Mouse (Mus musculus): Measurements from ENCODE around the gene Tlk1.

Gene Tlk1

DNA sequence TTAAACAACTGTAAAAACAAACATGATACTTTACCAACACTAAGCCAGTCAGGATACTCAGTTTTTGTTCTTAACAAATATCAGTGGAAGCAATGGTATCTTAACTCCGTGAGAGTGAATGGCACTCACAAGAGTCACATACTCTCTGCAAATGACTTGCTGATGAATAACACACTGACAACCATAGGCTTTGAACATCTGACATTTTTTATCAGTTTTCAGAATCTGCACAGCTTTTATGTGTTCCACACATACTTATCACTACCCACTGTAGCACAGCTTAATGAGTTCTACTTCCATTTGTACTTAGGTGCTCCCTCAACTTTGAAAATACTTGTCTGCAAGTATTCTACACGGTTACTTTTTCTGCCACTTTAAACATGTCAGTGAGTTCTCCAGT is 35.3 kb downstream of the Tlk1 start:
- DNase-seq (ENCODE audit: low spot score in 2 of 2), result no peak

- no peak for DNase-seq (ENCODE audit: low spot score in 2 of 2)
Observed at GRCm38 (mm10) chr2:70789331-70789730, 36.2 kb downstream of the Tlk1 start.

- DNase-seq (ENCODE audit: low spot score in 2 of 2), result no peak
Observed at GRCm38 (mm10) chr2:70784447-70784846, 41.1 kb downstream of the Tlk1 start.

- DNase-seq (ENCODE audit: low spot score in 2 of 2), result no peak
Observed at GRCm38 (mm10) chr2:70783504-70783903, 42.0 kb downstream of the Tlk1 start.

DNA sequence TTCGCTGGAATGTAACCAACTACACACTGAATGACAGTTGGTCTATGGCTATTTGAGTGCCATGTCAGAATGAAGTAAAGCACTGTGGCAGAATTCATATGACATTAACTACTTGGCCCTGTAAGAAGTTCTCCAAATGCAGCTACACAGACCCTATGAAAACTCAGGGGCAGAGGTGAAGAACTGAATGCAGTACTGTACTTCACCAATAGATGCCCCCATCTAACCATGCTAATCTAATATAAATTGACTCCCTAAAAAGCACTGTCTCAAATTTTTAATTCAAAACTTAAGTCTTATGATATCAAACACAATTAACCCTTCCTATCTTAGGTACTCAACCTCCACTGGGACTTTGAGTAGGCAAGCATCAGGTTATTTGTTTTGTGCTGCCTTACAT is 45.9 kb downstream of the Tlk1 start:
- DNase-seq (ENCODE audit: low spot score in 2 of 2), result no peak

DNA sequence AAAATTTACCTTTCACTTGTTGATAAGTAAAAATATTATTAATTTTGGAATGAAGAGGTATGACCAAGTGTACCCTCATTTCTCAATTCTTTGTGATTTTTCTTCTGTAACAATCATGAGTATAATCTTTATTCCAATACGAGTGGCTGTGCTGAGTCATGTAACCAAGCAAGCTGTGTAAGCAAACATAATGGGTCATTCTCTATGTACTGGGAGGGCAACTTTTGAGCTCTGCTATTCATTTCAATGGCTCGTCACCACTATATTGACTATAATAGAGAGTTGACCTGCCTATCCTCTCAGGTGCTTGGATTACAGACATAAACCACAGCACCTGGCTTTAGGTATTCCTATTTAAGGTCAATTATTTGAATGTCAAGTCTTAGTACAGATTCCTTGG is 48.8 kb downstream of the Tlk1 start:
- DNase-seq (ENCODE audit: low spot score in 2 of 2), result no peak

- no peak for DNase-seq (ENCODE audit: low spot score in 2 of 2)
Observed at GRCm38 (mm10) chr2:70764734-70765133, 60.8 kb downstream of the Tlk1 start.

GRCm38 (mm10) chr2:70762741-70763140 is 62.8 kb downstream of the Tlk1 start:
- no peak for DNase-seq (ENCODE audit: low spot score in 2 of 2)

DNA sequence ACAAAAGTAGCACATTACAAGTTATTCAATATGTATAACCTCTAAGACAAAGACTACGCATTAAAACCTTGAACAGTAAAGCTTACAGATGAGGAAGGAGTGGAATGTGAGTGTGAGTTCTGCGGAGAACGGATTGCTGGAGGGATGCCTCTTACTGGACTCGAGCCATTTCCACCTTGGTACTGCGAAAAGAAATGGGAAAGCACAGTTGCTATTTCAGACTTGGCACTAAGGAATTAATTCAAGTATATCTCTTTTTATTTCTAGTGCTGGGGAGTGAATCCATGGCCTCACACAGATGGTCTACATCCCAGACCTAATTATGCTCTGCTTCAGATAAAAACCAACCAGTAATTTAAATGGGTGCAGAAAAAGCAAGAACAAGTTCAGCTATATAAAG is 73.4 kb downstream of the Tlk1 start:
- no peak for DNase-seq (ENCODE audit: low spot score in 2 of 2)

DNA sequence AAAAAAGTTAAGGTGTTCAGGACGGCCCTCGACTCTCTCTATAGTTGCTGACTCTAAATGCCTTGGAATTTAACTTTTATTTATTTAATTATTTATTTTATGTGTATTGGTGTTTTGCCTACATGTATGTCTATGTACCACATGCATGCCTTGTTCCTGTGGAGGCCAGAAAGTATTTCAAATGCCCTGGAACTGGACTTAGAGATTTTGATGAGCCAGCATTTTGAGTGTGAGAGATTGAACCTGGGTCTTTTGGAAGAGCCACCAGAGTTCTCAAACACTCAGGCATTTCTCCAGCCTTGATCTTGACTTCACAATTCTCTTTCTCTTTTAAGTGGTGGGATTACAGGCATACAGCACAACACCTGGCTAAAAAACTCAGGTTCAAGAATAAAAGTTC is 73.9 kb downstream of the Tlk1 start:
- DNase-seq (ENCODE audit: low spot score in 2 of 2), result no peak

- DNase-seq (ENCODE audit: low spot score in 2 of 2), result no peak
Observed at GRCm38 (mm10) chr2:70742588-70742987, 82.9 kb downstream of the Tlk1 start.

- DNase-seq (ENCODE audit: low spot score in 2 of 2), result no peak
Observed at GRCm38 (mm10) chr2:70741901-70742300, 83.6 kb downstream of the Tlk1 start.

DNA sequence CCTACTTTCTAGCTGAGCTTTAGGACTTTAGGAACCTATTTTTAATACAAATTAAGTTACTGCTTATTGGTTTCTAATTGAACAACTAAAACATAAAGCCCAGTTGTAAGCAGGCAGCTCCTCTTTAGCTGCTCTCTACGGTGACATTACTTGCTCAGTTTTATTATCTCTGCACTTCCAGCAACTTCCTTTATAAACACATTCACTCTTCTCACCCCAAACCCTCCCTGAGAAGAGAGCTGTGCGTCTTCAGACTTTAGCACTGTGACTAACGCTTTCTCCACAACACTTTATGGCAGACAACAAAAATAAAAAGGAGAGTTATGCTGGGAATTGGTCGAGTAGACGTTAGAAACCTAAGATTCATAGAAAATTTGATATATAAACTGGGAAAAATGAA is 89.5 kb downstream of the Tlk1 start:
- DNase-seq (ENCODE audit: low spot score in 2 of 2), result no peak

DNA sequence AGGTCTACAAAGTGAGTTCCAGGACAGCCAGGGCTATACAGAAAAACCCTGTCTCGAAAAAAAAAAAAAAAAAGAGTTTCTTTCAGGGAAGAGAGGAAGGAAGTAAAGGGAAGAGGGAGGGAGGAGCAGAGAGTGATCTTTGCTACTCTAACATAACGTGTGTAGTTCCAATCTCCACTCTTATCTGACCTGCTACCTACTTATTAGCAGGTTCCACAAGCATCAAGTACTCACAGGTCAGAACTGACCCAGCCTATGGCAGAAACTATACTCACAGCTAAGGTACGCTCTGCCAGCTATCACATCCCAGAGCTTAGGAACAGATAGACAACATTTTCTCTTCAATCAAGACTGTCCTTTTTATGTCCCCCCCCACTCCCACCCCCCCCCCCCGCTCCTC is 90.0 kb downstream of the Tlk1 start:
- DNase-seq (ENCODE audit: low spot score in 2 of 2), result no peak

- no peak for DNase-seq (ENCODE audit: low spot score in 2 of 2)
Observed at GRCm38 (mm10) chr2:70727089-70727488, 98.4 kb downstream of the Tlk1 start.

GRCm38 (mm10) chr2:70723610-70724243 is 101.8 kb downstream of the Tlk1 start:
- DNase-seq (ENCODE audit: low spot score in 2 of 2), result no peak

DNA sequence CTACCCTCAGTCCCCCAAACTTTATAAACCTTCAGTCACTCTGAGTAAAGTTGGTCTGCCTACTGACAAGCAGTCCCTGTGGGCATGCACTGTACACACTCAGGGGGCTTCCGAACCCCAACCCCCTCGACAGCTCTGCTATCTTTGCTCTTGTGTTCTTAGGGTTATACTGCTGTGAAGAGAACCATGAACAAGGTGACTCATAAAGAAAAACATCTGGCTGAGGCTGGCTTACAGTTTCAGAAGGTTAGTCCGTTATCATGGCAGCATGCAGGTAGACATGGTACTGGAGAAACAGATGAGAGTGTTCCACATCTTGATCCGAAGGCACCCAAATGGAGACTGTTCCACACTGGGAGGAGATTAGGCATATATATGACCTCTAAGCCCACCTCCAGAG is 114.7 kb downstream of the Tlk1 start:
- DNase-seq (ENCODE audit: low spot score in 2 of 2), result no peak

DNA sequence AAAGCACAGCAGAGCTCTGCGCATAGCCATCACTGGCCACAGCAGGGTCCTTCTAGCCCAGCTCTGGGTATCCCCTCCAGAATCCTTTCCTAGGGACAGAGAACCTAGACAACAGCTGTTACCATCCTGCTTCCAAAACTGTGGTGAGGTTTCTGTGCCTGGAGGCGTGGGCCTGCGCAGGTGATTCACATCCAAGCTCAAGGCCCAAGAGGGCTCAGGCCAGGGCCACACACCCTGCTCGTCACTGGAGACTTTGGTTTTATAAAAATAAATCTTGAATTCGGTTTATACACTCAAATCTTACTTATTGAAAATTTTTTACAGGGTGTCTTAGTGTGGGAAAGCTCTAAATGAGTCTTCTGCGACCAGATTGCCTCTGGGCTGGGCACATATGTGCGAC is 115.3 kb downstream of the Tlk1 start:
- no peak for DNase-seq (ENCODE audit: low spot score in 2 of 2)

DNA sequence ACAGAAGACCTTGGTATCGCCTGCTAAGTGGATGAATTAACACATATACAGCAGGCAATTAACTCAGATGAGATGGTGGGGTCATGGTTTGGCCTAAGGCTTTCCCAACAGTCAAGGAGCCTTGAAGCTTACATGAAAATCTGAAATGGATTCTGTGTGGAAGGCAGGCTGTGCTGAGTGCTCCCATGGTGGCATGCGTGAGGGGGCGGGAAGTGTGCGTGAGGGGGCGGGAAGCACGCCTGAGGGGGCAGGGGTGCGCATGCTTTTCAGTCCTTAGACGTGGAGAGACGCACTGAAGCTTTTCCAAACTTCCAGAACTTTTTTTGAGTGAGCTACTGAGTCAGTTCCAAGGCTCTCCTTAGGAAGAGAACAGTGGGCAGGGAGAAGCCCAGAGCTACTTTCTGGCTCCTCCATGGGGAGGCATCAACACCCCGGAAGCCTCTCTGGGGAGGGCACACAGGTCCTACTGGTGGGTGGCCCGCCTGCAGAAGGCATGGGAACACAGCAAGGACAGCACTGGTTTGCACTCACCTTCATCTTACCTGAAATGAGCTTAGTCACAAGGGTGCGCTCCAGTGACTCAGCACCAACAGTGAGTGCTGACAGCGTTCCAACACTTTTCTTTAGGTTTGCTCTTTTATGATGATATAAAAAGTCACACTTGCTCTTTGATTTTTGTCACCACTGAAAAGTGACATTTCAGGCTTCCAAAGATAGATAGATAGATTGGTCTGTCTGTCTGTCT is 116.4 kb downstream of the Tlk1 start:
- no peak for DNase-seq (ENCODE audit: low spot score in 2 of 2)

- no peak for DNase-seq (ENCODE audit: low spot score in 2 of 2)
Observed at GRCm38 (mm10) chr2:70702403-70702802, 123.1 kb downstream of the Tlk1 start.

DNA sequence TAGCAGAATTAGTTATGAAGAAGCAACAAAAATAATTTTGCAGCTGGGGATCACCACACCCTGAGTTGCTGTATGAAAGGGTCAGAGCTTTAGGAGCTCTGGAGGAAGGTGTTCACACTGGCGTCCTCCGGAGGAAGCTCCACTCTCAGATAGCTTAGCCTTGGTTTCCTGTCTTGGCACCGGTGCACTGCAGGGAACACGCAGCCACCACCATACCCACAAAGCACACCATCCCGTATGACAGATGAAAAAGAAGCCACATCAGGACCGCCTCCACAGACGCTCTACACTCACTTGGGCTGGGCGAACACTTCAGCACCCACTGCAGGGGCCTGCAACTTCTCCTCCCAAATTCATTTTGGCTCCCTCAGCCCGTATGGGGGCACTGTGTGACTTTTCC is 124.0 kb downstream of the Tlk1 start:
- DNase-seq (ENCODE audit: low spot score in 2 of 2), result no peak

DNA sequence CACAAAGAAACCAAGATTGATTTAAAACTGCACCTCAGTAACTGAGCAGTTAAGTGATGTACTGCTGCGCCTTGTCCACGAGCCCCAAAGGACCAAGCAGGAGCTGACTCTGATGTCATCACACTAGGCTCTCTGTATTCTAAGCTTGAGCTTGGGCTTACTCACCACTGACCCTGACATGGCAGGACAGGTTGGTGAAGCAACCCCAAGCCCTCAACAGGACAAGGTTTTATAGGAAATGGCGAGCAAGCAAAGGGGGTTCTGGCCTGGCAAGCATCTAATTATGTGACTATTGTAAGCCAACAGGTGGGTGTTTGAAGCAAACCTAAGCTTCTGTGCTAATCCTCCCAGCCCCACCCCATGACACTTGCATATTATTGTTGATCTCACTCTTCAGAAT is 124.7 kb downstream of the Tlk1 start:
- no peak for DNase-seq (ENCODE audit: low spot score in 2 of 2)

DNA sequence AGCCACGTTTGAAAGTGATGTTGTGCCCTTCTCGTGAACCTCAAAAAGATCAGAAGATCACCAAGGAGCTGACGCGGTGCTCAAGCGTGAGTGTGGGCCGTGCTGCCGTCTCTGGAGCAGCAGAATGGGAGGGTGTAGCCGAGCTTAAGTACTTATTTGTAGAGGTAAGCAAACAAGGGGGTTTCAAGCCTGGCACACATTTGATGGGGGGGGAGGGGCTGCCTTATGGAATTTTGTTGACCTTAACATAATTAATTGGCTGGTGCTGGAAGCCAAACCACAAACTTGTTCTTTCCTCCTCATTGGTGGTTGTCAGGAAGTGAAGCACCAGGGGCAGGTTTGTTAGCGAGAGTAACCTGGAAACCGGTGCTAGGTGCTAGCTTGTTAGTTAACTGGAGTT is 129.8 kb downstream of the Tlk1 start:
- DNase-seq (ENCODE audit: low spot score in 2 of 2), result no peak

DNA sequence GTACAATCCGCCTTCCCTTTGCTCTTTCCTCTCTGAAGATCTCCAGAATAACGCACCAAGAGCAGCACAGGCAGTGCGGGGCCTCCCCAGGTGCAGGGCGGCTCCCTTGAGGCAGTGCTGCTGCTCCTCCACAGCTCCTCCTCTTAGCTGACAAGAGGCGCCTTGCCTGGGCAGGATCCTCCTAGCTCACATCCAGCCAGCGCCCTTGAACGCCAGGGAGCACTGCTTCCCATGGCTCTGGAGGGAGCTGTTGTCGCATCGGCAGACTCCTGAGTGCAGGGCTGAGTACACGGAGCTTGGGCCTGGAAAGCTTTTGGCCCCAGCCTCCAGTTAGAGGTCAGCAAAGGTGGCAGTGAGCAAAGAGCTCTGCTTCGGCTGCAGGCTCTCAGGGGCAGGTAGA is 135.3 kb downstream of the Tlk1 start:
- DNase-seq (ENCODE audit: low spot score in 2 of 2), result no peak
